Mouse (Mus musculus) retina, postnatal 1 day (tissue): ENCODE measurements at regions not wholly inside any gene's neighbourhood (a gene's known extent, or its start where the extent isn't known, plus 50 kb on each side); places are given as distances from the start of the nearest gene placed in this dataset.

Experiments
- DNase-seq: peaks from one replicate; pipeline ENCODE4 v3.0.0-alpha.2; 2012

DNA sequence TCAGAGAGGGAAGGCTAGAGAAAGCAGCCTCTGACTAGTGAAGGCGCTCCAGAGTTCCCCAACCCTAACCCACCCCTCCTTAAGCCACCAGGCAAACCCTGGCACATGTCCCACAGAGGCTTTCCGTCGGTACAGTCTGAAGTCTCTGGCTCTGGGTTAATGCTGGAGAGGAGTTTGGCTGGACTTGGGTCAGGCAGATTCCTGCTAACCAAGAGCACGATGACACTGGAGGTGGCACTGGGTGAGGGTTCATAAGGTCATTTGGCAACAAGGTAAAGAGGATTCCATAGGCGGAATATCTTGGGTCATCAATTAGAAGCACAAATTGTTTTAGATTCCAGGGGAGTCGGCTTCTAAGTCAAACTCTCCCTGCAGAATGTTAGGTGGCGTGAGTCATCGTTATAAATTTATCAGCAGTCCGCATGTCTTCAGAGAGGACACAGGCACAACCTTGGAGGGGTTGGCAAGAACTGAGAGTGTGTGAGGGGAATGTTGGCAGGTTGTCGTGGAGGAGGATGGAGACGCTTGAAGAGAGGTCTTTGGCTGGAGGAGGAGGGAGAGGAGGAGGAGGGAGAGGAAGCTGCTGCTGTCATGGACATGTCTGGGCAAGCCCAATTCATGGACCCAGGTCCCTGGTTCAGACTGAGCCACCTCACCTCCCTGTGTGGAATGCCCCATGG lies 138.4 kb downstream of the Utp6 start:
- no peak for DNase-seq

DNA sequence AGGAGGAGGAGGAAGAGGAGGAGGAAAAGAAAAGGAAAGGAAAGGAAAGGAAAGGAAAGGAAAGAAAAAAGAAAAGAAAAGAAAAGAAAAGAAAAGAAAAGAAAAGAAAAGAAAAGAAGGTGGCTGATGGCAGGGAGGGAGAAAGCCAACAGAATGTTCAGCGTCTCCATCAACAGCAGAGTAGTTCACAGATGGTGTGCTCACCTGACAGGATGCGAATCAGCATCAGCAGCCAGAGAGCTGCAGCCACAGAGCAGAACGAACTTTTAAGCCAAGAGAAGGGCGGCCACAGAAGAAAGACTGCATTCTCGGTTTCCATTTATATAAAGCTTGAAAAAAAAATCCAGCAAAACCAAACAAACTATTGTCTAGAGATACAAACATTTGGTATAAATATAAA lies 140.2 kb downstream of the Utp6 start:
- no peak for DNase-seq

DNA sequence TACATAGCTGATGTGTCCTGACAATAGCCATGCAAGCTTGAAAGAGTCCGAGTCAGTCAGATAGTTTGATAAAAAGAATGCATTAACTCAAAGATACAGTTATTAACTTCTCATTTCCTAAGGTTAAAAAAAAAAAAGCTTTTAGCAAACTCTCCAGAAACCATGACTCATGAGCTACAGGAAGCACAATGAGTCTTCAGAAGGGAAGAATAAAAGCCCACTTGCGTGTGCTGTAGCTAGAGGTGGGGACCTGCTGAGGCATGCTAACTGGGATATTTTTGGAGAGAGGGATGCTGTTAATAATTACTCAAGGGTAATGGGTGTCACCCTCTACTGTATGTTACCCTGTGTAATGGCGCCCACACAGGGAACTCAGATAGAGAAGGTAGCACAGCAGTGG lies 147.0 kb downstream of the Utp6 start:
- no peak for DNase-seq

DNA sequence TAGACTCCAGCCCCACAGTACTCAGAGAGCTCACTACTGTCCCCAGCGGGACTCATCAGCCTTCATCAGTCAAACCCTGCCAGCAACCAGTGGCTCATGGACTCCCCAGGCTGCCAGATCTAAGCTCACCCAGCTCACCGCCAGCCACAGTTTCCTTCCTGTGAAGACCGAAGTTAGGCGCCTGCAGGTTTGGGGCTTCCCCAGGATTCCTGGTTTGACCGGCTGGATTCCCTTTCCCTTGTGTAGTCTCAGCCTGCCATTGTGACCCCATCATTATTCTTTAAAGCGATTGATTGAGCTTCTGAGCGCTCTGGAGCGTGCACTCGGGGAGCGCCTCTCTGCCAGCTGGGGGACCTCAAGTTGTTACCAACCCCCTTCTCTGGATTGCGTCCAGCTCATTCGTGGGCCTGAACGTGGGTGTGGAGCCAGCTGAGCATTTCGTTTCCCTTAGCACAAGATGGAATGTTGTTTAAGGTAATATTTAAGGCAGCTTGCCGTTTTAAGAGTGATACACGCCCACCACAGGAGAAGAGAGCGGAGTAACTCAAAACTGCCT lies 155.2 kb downstream of the Utp6 start:
- DNase-seq = peak; percentile 33

DNA sequence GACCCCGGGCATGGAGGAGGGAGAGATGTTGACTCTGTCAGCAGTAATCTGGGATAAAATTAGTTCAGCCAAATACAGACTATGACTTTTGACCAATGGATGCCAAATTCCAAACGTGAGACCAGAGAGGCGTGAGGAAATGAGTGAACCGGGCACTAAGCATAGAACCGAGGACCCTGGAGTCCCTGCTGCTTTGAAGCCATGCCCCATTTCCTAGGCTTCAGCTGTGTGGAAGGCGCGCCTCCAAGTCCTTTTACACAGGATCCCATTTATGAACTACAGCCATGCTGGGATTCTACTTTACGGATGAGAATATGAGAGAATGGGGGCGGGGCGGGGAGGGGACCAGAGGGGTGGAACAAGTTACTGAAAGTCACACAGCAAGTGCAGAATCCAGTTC lies 155.8 kb downstream of the Utp6 start:
- DNase-seq = no peak

DNA sequence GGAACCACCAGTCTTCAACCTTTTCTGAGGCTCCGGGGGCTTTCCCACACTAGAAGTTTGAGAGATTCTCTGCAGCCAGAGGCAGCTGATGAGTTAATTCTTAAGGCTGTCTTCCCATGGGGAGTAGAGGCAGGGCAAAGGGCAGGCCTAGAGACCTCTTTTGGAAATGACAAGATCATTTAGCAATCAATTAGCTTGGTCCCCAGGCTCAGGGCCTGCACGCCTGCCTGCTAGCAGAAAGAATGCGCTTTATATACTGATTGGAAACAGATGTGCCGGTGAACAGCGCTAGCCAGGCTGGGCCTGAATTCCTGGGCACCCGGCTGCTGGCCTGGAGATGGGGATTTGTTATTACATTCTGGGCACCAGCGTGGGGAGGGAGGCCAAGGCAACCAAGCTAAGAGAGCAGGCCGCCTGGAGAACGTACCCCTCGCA lies 156.2 kb downstream of the Utp6 start:
- no peak for DNase-seq

DNA sequence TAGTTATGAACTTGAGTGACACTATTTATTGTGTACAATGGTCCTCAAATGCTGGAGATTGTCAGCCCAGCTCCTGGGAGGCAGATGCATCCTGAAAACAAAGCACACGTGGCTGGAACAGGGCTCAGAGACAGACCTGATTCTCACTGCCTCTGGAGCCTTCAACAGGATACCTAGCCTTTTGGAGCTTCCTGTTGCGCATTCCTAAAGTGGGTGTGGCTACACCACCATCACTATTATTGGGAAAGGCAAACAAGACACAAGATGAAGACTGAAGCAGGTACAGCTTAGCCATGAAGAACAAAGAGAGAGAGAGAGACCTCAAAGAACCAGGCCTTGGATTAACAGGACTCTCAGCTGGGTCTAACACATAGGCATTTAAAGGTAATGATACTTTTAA lies 158.2 kb downstream of the Utp6 start:
- DNase-seq = no peak

DNA sequence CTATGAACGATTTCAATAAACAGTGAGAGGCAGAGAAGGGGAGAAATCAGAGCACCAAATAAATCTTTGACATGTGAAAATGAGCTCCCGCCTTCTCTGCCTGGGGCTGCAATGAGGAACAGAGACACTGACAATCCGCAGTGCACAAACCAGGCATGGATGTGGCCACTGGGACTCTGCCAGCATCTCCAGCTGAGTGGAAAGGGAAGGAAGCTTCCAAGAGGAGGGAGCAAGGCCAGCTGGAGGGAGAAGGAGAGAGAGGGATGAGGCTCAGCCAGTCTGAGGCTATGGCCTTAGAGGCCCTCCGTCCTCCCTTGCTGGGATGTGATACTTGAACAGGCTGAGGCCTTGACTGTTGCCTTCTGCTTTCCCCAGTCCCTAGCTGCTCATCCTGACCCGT lies 159.2 kb downstream of the Utp6 start:
- no peak for DNase-seq

DNA sequence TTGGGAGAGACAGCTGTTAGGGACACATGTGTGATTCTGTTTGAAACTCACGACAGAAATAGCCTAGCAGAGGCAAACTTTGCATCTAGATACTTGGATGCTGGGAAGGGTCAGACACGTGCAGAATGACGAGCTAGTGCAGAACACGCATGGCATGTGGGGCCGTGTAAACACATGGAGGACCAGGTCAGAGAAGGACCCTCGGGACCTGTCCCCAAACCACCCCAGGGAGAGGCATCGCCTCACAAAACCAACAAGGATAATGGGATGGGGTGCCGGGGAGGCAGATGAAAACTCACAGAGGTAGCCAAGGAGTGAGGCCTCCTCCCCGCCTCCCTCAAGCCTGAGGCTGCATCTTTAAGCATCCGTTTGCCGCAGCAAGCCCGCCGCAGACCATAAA lies 159.6 kb downstream of the Utp6 start:
- no peak for DNase-seq

DNA sequence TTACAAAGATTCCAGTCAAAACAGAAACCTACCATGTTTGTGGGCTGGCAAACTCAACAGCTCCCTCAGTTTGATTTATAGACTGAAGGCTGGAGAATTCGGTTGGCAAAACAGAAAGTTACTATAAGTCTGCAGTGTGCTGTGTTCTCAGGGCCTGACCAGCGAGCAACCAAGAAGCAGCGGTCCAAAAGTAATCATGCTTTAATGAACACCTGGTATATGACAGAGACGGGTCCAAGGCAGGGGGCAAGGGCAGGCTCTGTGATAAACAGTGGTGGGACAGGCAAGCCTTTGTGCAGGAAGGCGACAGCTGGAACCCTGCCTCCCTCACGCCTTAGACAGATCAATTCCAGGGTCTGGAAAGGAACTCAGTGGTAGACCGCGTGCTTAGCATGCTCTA lies 161.9 kb downstream of the Utp6 start:
- DNase-seq = no peak

DNA sequence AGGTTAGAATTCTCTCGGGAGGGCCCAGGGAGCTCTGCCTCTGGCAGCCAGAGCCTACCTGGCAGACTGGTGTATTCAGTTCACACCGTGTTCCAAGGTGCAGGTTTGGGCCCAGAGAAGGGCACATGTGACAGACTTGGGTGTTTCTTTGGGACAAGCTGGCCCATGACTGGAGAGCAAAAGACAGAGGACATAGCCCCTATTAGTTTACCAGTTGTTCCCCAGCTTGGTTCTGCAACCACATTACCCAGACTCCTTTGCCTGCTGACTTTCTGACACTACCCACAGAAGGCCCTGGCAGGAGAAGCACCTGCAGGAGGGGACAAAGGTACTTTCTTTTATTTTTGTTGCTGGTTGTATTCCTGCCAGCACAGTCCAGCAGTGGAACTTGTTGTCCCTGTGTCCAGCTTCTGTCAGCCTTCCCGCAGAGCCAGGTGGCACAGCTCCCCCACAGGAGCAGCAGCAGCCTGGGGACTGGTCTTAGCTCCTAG lies 173.9 kb downstream of the Utp6 start:
- no peak for DNase-seq

DNA sequence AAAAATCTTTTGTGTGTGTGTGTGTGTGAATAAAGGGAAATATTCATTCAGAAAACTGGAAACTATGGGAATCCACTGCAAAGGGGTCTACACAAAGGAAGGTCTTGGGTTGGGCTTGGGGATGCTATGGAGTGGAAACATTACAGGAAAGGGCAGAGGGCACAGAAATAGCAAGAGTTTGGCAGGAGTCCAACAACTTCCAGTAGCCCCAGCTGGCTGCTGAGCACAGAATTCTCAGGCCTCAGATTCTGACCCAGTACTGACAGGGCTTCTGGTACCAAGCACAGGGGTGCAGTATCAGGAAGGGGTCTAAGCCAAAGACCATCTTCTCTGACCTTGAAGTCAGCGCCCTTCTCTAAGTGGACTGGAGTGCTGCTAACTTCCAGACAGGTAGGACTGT lies 174.4 kb downstream of the Utp6 start:
- DNase-seq = peak; percentile 75

DNA sequence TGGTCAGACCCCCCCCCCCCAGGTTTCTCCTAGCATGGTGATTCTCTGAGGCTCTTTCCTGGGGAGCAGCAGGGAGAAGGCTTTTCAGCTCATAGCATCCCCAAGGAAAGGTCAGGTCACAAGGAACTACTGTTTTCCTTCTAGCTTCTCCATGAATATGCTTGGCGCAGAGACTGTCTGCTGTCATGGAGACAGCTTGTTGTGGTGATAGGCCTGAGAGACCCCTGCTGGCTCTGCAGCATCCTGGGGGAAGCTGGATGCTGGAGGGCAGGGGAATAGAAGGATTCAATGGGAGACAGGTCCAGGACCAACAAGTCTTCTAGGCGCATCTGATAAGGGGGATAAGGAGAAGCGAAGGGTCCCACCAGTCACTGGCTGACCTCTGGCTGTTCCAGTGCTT lies 178.1 kb downstream of the Utp6 start:
- peak; percentile 43 for DNase-seq

DNA sequence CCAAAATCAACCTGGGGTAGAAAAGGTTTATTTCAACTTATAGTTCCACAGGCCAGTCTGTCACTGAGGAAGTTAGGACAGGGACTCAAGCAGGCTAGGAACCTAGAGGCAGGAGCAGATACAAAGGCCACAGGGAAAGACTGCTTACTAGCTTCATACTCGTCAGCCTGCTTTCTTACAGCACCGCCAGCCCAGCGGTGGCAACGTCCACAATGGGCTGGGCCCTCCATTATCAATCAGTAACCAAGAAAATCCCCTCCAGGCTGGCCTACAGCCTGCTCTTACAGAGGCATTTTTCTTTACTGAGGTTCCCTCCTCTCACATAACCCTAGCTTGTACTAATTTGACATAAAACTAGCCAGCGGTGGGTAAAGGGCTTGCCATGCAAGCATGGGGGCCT lies 180.2 kb downstream of the Utp6 start:
- DNase-seq = no peak

DNA sequence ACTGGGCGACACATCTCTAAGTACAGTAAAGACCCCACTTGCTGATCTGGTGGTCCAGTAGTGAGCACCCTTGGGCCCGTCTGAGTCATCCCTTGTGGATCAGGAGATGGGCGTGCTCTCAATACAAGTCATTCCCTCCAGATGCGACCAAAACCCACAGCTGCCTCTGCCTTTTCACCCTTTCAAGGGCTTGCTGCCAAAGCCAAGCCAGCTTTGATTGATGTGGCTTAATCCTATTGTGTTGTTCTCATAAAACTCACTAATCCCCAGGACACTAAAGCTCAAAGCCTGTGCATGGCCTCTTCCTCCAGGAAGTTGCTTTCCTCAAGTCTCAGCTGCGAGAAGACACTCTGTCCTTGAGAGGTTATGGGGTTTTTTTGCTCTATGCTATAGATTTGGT lies 182.4 kb downstream of the Utp6 start:
- peak; percentile 85 for DNase-seq

DNA sequence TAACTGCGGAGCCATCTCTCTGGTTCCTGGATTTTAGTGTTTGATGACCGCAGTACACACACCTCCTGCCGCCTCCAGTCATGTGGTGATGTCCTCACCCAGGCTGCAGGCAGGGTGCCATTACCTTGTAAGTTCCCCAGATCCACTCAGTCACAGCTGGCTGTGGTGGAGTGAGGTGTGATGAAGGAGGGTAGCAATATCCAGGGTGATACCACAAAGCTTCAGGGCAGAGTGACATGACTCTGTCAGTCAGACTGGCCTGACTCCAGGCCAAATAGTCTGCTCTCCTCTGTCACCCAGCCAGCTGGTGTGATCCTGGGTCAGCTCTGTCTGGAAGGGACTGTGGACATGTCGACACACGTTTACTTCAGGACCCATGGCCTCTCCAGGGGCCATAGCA lies 183.7 kb downstream of the Utp6 start:
- DNase-seq = no peak

DNA sequence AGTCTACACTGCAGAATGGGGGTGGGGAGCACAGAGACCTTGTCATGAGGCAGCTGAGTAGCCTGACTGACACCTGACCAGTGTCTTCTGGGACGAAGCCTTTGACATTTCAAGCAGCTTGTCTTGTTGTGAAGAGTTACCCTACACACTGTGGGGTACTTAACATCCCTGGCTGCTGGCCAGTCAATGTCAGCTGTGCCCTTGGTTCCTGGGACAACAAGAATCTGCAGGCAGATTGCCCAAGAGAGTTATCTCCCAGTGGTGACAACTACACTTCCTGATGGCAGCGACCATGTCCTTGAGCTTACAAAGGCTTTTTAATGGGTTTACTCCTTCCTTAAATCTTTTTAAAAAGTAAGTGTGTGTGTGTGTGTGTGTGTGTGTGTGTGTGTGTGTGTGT lies 184.2 kb downstream of the Utp6 start:
- DNase-seq = no peak

DNA sequence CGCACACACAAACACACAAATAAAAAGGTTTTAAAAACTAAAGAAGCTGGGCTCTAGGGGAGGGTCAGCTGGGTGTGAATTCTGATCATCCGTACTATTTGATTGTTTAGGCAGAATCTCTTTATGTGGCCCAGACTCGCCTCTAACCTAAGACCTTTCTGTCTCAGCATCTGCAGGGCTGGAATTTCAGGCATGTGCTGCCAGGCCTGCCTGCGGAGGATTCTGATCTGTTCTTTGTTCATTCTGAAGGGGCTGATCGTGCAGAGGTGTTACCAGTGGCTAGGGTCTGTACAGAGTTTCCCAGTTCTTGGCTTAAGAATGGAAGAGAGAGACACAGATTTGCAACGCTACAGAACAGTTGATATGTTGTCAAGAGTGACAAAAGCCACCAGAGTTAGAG lies 185.6 kb downstream of the Rab11fip4 start:
- DNase-seq = no peak

DNA sequence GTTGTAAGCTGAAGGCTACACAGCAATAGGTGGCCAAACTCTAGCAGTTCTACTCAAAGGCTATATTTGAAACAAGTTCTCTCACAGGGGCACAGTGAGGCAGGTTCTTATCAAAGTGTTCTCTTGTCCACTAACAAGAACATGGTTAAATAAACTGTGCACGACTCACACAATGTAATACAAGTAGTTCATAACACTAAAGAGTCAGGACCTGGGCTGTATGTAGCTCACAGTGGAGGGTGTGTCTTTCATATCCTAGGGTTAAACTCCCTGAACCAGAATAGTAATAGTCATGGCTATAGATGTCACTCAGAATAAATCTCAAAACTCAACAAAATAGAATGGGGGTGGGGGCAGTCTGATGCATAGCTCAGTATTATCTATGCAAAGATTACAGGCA lies 182.7 kb downstream of the Rab11fip4 start:
- no peak for DNase-seq

DNA sequence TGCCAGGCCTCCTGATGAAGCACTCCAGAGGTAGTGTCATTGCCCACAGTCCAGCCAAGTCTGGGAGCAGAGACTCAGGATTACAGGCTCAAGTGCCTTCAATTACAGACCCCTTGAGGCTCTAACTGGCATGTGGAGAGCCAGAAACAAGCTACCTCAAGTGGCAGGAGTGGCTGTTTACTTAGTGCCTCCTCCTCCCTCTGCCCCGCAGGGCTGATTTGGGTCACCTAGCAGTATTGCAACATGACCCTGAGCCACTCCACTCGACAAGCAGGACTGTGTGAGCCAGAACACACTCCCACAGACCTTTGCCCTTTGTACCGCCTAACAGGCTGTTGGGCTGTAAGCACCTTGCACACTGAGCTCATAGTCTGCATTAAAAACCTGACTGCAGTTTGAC lies 180.4 kb downstream of the Rab11fip4 start:
- DNase-seq = no peak

DNA sequence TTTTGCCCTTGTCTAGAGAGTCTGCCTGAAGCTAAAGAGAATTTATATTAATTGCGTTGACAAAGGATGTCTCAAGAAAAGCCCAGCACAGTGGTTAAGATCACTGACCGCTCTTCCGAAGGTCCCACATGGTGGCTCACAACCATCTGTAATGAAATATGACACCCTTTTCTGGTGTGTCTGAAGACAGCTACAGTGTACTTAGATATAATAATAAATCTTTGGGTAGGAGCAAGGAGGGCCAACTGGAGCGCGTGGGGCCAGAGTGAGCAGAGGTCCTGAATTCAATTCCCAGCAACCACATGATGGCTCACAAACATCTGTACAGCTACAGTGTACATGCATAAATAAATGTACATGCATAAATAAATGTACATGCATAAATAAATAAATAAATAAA lies 176.1 kb downstream of the Rab11fip4 start:
- no peak for DNase-seq

DNA sequence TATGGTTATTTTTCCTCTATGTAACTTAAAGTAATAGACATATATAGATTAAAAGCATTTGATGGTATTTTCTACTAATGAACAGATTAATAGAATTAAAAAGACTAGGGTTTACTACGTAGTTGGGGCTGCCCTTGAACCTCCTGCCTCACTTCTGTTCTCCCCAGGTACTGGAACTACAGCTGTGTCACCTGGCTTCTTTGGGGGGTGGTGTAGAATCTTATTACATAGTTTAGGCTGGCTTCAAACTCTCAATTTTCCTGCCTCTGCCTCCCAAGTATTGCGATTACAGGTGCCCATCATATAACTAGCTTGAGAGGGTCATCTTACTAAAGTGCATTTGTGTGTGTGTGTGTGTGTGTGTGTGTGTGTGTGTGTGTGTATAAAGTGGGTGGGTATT lies 175.0 kb downstream of the Rab11fip4 start:
- DNase-seq = no peak

DNA sequence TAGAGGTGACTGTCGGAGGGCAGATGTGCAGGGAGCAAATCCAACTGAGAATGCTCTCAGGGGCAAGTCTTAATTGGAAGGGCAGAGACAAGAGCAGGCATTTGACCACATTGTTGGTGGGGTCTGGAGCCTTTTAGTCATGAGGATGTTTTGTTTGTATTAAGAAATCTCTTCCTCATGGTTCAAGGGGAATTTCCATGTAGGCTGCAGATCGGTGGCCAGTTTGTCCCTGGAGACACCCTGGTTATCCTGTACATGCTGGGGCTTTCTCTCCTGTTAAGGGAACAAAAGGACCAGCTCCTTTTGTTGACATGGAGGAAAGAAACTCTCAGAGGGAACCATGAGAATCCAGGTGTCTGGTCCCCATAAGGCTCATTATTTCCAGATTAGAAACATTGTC lies 174.4 kb downstream of the Rab11fip4 start:
- DNase-seq = no peak

DNA sequence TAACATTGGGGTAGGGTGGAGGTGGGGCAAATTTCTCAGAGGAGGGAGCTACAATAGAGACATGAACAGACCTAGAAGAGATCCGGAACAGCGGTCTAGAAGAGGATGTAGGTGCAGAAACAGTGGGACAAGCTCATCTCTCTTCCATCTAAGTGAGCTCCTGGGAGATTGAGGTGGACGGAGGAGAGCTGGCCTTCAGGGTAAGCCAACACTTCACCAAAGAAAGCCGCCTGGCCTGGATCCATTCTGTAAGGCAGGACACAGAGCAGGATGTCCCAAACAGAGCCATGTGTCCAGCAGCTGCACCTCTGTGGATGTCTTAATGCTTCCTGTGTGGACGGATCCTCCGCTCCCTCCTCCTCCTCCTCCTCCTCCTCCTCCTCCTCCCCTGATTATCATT lies 173.0 kb downstream of the Rab11fip4 start:
- DNase-seq = no peak

DNA sequence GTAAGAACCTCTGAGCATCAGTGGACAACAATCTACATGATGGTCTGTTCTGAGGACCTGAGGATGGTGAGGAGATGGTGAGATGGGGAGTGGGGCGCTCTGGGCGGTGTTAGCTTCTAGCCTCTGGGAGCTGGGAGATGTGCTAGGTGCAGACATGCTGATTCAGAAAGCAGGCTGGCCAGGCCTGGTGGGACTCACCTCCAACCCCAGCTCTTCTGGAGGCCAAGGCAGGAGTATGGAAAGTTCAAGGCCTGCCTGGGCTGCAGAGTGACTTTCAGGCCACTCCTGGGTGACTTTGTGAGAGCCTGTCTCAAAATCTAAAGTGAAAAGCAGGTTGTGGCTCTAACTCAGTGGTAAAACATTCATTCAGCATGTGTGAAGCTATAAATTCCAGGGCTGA lies 171.6 kb downstream of the Rab11fip4 start:
- no peak for DNase-seq
